Mouse (Mus musculus) forelimb bud, embryonic 11.5 days (tissue): ENCODE results near the gene Map9.
"Not testable (repeated sequence)": the region's sequence is repeated elsewhere in the genome, so short reads cannot be mapped to it uniquely, and the experiment has no call there.

ENCODE experiments used
- DNase-seq: peaks from one replicate; pipeline ENCODE4 v3.0.0-alpha.2; 2012; ENCODE audit warnings: low read depth, low spot score

Gene Map9

GRCm38 (mm10) chr3:82357797-82358524 lies at the start of gene Map9:
Map9 (plus strand) TSS chr3:82358044.
- DNase-seq, result peak; percentile 99

DNA sequence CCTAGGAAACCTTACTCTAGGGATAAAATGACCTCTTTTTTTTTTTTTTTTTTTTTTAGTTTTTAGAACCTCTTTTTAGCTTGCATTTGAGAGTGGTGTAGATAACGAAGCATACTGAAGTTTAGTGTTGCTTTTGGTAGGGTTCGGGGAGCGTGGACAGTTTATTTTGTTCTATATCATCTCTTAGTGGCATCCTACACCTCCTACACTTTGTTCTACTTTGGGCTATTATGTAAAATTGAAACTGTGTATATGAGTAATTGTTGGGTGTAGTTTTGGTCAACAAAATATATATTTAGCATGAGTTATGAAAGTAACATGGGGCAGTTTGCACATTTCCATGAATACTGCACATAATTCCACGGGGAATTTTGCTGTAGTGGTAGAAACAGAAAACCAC lies 42.1 kb upstream of the Map9 start:
- no peak for DNase-seq

GRCm38 (mm10) chr3:82326736-82327135 lies 31.1 kb upstream of the Map9 start:
- DNase-seq, result not testable (repeated sequence)

DNA sequence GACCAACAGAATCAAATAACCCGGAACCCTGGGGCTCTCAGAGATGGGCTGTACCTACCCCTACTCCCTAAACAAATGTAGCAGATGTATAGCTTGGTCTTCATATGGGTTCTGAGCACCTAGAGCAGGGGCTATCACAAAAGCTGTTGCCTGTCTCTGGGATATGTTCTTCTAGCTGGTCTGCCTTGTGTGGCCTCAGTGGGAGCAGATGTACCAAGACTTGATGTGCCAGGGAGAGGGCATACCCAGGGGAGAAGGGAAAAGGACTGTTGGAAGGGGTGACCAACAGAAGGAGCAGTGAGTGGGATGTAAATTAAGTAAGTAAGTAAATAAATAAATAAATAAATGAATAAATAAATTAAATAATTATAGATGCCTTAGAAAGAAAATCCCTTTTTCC lies 25.8 kb upstream of the Map9 start:
- DNase-seq, result no peak

GRCm38 (mm10) chr3:82332536-82332935 lies 25.3 kb upstream of the Map9 start:
- no peak for DNase-seq

DNA sequence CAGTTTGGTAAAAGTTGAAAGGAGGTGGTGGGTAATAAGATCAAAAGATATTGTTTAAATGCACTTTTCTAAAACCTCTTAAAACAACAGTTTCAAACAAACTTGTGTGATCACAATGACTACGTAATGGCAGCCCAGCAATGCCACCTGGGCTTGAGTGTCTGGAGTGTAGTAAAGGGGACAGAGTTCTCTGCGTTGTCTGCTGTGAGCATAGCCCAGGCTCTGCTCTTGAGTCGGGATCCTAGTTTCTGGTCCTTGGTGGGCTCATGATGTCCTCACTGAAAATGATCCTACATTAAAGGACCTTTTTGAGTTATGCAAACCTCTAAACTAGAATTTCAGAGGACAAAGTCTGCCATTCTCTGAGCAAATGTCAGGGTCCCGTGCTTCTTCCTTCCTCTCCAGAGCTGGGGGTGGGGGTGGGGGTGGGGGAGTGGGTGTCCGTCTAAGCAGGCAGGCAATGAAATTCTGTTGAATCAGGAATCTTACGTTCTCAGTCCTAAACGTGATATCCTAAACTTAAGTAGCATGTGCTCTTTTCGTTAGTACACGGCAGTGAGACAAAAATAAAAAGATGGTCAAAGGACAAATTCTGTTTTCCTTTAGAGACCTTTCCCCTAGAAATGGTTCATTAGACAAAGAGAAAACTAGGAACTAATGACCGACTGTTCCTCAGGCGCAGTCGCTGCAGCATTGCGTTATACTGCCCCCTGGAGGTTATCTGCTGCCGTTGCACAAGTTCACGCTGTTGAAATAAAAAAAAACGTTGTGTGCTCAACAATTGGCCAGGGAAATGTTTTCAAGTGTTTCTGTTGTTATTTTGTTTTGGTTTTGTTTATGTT lies 24.5 kb upstream of the Map9 start:
- DNase-seq, result peak; percentile 83

GRCm38 (mm10) chr3:82340111-82340510 lies 17.7 kb upstream of the Map9 start:
- no peak for DNase-seq

DNA sequence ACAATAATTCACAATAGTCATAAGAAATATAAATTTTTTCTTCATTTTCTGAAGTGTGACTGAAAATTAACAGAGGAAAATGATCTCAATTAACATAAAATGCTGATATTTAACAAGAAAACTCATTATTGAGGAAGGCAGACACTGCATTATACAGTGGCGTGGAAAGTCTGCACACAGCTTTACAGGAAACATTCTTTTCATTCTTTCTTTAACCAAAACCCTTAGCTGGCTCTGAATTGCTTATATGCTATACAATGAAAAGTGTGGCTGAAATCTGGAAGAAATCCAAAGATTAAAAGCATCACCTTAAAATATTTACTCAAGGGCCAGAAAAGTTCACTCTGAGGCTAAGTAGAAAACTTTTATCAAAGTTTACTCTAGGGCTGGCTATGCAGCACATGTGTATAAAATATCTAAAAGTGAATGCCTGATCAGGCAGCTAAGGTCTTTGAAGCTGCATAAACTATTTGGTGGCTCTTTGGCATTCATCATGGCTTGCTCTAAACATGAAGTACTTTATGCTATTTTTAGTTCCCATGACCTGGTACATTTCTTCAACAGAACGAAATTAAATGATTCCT lies 9.5 kb upstream of the Map9 start:
- DNase-seq, result no peak

DNA sequence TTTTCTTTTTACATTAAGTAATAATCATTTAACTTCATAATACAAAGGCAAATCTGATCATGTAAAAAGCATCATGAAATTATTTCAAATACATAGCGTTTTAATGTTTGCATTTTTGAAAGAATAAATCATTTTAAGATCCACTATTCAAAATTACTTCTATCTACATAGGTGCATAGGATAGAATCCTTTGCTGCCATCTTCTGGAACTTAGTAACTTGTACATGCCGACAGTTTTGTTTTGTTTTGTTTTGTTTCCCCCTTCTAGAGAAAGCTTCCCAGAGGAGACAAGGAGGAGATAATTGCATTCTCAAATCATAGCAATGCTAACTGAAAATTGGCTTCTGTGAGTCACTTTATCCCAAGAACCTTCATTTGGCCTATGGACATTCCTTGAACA lies 7.5 kb upstream of the Map9 start:
- no peak for DNase-seq

- DNase-seq, result no peak
Measured at GRCm38 (mm10) chr3:82357340-82357739, 504 bp upstream of the Map9 start.

- DNase-seq, result no peak
Measured at GRCm38 (mm10) chr3:82359036-82359435, 1.2 kb downstream of the Map9 start.

DNA sequence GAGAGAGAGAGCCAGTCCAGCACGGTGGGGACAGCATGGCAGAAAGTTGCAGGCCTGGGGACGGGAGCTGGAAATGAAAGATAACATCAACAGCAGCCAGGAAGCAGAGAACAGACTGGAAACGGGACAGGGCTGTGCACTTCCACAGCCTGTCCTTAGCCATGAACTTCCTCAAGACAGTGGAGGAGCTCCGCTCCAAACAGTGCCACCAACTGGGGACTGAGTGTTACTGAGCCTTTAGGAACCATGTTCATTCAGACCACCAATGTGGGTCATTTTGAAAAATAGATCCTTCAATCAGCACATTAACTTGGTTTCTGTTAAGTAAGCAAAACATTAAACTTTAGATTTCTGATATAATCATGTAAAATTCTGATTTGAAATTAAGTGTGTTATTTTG lies 4.6 kb downstream of the Map9 start:
- DNase-seq, result no peak

DNA sequence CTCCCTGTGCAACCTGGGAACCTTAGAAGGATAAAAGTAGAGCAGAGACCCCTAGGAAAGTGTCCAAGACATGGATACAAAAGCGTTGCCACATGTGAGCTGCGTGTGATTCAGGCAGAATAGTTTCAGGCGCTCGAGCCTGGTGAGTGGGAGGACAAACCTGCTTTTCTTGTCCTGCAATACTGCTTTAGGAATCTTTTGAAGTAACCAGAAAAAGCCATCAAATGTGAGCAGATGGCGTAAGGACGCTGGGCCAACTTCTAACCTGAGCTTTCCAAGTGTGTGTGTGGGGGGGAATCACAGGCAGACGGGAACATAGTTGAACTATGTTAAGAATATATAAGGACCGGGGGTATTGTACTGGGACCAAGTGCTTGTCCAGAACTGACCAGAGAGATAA lies 6.7 kb downstream of the Map9 start:
- no peak for DNase-seq

DNA sequence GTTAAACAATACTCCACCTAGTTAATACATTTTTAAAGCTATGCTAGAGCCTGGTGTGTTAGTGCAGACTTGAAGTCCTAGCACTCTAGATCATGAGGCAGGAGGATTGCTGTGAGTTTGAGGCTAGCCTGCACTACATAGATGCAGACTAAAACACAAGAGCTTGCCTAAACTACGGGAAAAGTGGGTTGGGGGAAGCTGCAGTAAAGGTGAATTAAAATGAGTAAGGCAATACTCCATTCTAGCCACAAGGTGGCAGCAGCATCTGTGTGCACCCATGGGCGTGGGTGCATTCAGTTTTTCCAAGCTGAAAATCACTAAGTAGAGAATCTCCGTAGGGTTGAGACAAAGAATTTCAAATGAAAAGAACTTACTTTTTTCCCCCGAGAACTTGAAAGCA lies 7.1 kb downstream of the Map9 start:
- DNase-seq, result no peak

GRCm38 (mm10) chr3:82369063-82369860 lies 11.4 kb downstream of the Map9 start:
- no peak for DNase-seq

GRCm38 (mm10) chr3:82370439-82371011 lies 12.7 kb downstream of the Map9 start:
- DNase-seq, result no peak

- no peak for DNase-seq
Measured at GRCm38 (mm10) chr3:82376965-82377364, 19.1 kb downstream of the Map9 start.

- DNase-seq, result no peak
Measured at GRCm38 (mm10) chr3:82382325-82382724, 24.5 kb downstream of the Map9 start.

DNA sequence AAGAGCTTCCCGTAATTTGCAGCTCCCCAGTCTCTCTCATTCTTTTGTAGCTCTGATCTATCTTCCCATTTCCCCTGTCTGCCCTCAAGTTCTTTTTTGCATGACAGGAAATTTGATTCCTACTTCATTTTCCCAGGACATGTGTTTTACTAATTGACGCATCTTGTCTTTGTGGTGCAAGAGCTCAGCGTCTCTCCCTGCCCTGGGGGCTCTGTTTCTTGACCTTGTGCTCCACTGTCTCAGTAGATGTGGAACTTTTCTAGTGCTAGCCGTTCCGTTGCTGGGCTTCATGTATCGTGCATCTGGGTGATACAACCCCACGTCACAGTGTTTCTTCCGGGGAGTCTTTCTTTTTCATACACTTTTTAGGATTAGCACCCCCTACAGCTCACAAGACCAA lies 27.2 kb downstream of the Map9 start:
- no peak for DNase-seq

DNA sequence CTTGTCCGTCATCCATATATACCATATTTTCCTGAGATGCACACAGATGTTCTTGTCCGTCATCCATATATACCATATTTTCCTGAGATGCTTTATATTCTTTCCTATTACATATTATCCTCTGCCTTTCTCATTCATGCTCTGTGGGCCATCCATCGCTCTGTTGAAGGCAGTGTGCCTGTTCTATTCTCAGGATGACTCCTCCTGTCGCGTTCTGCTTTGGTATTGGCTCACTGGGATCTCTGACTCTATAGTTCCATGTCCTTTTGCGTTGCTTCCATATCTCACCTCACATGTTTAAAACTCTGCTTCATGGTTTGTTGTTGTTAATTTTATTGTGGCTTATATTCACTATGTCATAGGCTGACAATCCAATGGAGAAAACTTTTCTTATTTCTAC lies 48.0 kb downstream of the Map9 start:
- DNase-seq, result no peak

- no peak for DNase-seq
Measured at GRCm38 (mm10) chr3:82406336-82406735, 48.5 kb downstream of the Map9 start.

- no peak for DNase-seq
Measured at GRCm38 (mm10) chr3:82407432-82407831, 49.6 kb downstream of the Map9 start.
